Mouse (Mus musculus): ENCODE results near the gene Pcca.
A peak's percentile ranks its signal among the peaks of the same experiment; 100 is the strongest.

The Pcca gene

GRCm38 (mm10) chr14:122747860-122748842, 214.0 kb downstream of the Pcca start:
- no peak for DNase-seq (ENCODE audit: low spot score)

- no peak for DNase-seq (ENCODE audit: low spot score)
Measured at GRCm38 (mm10) chr14:122751552-122751951, 217.4 kb downstream of the Pcca start.

- DNase-seq (ENCODE audit: low spot score), result no peak
Measured at GRCm38 (mm10) chr14:122753278-122753677, 219.2 kb downstream of the Pcca start.

- DNase-seq (ENCODE audit: low spot score), result peak; percentile 18
Measured at GRCm38 (mm10) chr14:122754311-122754710, 220.2 kb downstream of the Pcca start.

- DNase-seq (ENCODE audit: low spot score), result no peak
Measured at GRCm38 (mm10) chr14:122755559-122755958, 221.4 kb downstream of the Pcca start.

GRCm38 (mm10) chr14:122756671-122757070, 222.5 kb downstream of the Pcca start:
- DNase-seq (ENCODE audit: low spot score), result no peak

- DNase-seq (ENCODE audit: low spot score), result no peak
Measured at GRCm38 (mm10) chr14:122759890-122760289, 225.8 kb downstream of the Pcca start.

- no peak for DNase-seq (ENCODE audit: low spot score)
Measured at GRCm38 (mm10) chr14:122760803-122761202, 226.7 kb downstream of the Pcca start.

GRCm38 (mm10) chr14:122762603-122763002, 228.5 kb downstream of the Pcca start:
- no peak for DNase-seq (ENCODE audit: low spot score)

- DNase-seq (ENCODE audit: low spot score), result no peak
Measured at GRCm38 (mm10) chr14:122765951-122766350, 231.8 kb downstream of the Pcca start.

GRCm38 (mm10) chr14:122766448-122766847, 232.3 kb downstream of the Pcca start:
- no peak for DNase-seq (ENCODE audit: low spot score)

- no peak for DNase-seq (ENCODE audit: low spot score)
Measured at GRCm38 (mm10) chr14:122784701-122785100, 250.6 kb downstream of the Pcca start.

GRCm38 (mm10) chr14:122788199-122788598, 254.1 kb downstream of the Pcca start:
- no peak for DNase-seq (ENCODE audit: low spot score)

GRCm38 (mm10) chr14:122790111-122790510, 256.0 kb downstream of the Pcca start:
- DNase-seq (ENCODE audit: low spot score), result no peak

- DNase-seq (ENCODE audit: low spot score), result no peak
Measured at GRCm38 (mm10) chr14:122793368-122793767, 259.2 kb downstream of the Pcca start.

GRCm38 (mm10) chr14:122800296-122800695, 266.2 kb downstream of the Pcca start:
- no peak for DNase-seq (ENCODE audit: low spot score)

GRCm38 (mm10) chr14:122821002-122821401, 286.9 kb downstream of the Pcca start:
- DNase-seq (ENCODE audit: low spot score), result no peak

GRCm38 (mm10) chr14:122823791-122824190, 289.7 kb downstream of the Pcca start:
- DNase-seq (ENCODE audit: low spot score), result no peak

- DNase-seq (ENCODE audit: low spot score), result no peak
Measured at GRCm38 (mm10) chr14:122825464-122825863, 291.3 kb downstream of the Pcca start.

GRCm38 (mm10) chr14:122830433-122830832, 296.3 kb downstream of the Pcca start:
- no peak for DNase-seq (ENCODE audit: low spot score)

- no peak for DNase-seq (ENCODE audit: low spot score)
Measured at GRCm38 (mm10) chr14:122833666-122834065, 299.5 kb downstream of the Pcca start.

GRCm38 (mm10) chr14:122834753-122835152, 300.6 kb downstream of the Pcca start:
- DNase-seq (ENCODE audit: low spot score), result no peak

GRCm38 (mm10) chr14:122835487-122836190, 301.5 kb downstream of the Pcca start:
- DNase-seq (ENCODE audit: low spot score), result no peak

Data from left cerebral cortex, adult 11 months (tissue).